Mouse (Mus musculus) spleen, adult 18-20 months (tissue): ENCODE measurements around the gene Mid1.
"Not testable (repeated sequence)": the region's sequence is repeated elsewhere in the genome, so short reads cannot be mapped to it uniquely, and the experiment has no call there.

ENCODE experiments used
- DNase-seq, 2 experiments: peaks; one replicate each; pipeline ENCODE4 v3.0.0; 2022; ENCODE audit warnings: mixed read lengths in 2 of 2

Mid1 gene

DNA sequence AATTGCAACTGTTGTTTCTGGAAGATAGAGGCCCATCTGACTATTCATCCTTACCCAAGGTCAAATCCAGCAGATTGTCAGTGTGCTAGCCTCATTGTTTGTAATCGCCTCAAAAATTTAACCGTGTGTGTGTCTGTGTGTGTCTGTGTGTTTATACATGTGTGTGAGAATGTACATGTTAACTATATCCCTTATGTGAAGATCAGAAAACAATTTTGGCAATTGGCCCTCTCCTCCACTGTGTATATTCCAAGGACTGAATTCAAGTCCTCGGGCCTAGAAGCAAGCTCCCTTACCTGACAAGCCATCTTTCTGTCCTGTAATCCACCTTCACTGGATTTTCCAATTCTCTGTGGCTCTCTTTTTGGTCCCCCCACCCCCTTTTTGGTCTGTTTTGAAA is 288.8 kb downstream of the Mid1 start:
- not testable (repeated sequence) for DNase-seq

DNA sequence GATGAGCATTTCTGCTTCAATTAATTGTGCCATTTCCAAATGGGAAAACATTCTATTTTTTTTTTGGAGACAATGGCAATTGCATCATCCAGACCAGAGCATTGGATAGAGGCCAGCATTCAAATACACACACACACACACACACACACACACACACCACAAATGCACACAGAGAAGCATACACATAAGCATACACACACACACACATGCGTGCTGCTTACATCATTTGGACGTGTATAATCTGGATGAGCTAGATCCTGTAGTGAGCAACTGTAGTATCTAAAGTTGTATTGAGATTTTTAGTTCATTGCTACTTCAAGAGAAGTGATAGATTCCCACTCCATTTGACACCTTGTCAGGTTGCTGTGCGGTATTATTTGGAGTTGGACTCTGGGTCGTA is 289.5 kb downstream of the Mid1 start:
- DNase-seq: not testable (repeated sequence)

DNA sequence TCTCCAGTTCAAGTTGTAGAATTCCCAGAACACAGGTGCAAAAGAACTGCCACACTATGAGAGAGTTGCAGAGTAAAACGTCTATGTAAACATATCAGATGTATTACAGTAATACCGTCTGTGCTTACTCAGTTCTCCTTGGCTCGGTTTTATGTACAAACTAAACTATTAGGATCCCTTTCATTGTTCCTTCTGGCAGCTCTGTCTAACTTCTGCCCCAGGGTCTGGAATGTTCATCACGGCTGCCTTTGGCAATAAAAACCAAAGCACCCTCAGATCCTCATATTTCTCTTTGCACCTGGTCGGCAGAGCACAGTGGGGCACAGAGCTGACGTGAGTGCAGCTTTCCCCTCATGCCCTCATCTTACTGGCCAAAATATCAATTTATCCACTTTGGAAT is 290.0 kb downstream of the Mid1 start:
- DNase-seq: peak in 1 of 2 experiments; percentile 22

DNA sequence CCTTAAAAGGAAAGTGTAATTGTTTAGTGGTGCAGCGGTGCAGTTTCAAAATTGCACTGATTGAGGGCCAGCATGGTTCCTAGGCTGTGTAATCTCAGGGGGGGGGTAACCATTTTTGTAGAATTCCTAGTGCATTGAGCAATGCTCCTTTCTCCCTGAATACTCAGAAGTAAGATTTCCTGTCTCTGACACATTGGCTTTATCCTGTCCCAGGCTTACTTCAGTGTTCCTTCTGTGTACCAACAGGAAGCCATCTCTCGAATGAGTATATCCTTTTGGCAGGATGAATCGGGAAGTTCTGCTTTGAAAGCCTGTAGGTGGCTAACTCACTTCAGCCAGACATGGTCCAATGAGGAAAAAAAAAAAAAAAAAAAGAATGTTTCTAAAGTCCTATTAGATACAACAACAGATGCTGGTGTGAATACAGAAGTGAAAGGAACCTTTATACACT is 290.7 kb downstream of the Mid1 start:
- not testable (repeated sequence) for DNase-seq

DNA sequence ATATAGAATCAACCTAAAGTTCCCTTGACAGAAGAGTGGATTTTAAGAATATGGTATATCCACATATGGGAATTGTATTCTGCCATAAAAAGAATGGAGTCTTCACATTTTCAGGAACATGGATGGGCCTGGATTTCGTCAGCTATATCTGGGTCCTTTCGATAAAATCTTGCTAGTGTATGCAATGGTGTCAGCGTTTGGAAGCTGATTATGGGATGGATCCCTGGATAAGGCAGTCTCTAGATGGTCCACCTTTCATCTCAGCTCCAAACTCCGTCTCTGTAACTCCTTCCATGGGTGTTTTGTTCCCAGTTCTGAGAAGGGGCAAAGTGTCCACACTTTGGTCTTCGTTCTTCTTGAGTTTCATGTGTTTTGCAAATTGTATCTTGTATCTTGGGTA is 291.3 kb downstream of the Mid1 start:
- not testable (repeated sequence) for DNase-seq

DNA sequence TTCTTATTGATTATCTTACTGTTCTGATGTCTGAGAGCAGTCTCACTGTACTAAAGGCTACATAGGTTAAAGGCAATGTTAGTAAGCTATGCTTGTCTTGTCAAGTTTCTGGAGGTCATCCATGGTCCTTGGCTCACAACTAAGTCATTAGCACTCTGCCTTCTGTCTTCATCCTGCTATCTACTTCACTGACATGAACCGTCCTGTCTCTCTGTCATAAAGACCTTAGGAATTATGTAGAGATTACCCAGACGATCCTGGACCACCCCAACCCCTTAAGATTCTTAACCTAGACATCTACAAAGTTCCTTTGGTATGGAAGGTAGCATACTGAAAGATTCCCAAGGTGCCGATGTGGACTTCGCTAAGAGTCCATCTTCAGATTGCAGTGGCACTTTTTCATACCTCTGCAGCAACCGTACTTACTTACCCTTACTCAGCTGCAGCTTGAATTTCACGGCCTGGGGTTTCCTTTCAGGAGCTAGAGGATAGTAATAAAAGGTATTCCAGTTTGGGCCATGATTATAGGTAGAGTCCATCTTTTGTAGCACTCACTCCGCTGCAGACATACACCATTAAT is 292.9 kb downstream of the Mid1 start:
- not testable (repeated sequence) for DNase-seq

DNA sequence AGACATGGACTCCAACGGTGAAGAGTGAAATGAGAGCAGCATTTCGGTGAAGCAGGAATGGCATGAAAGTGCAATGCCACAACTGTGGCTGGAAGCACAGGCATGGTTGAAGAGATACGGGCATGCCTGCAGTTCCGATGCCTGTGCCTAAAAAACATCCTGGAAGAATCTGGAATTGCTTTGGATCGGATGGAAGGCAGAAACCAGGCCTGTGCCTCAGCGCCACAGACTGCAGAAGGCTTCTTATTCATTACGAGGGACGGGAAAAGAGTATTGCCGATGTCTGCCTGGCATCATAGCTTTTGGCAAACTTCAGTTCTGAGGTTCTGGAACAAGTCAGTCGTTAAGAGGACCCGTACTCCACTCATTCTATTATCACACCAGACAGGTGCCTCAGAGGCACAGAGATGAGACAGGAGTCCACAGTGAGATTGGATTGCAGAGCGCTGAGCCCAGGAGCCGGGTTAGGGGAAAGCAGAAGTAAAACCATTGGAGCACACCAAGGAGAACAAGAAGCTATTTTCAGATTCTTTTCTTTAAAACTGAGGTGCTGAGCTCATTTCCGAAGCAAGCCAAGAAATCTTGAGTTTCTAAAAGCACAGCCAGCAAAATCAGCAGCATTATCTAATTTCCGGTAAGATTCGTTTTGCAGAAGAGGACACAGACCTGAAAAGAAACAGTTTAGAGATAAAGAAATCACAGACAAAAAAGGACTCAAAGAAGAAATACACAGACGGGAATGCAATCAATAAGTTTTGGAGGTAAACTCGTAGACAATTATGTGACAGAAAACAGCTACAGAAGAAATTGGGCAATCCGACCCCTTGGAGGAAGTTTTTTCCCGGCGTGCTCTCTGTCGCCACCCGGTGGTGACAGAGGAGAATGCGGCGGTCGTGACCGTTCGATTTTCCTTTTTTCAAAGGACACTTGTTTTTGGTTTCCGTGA is 293.7 kb downstream of the Mid1 start:
- DNase-seq: peak; percentile 64 to 68

DNA sequence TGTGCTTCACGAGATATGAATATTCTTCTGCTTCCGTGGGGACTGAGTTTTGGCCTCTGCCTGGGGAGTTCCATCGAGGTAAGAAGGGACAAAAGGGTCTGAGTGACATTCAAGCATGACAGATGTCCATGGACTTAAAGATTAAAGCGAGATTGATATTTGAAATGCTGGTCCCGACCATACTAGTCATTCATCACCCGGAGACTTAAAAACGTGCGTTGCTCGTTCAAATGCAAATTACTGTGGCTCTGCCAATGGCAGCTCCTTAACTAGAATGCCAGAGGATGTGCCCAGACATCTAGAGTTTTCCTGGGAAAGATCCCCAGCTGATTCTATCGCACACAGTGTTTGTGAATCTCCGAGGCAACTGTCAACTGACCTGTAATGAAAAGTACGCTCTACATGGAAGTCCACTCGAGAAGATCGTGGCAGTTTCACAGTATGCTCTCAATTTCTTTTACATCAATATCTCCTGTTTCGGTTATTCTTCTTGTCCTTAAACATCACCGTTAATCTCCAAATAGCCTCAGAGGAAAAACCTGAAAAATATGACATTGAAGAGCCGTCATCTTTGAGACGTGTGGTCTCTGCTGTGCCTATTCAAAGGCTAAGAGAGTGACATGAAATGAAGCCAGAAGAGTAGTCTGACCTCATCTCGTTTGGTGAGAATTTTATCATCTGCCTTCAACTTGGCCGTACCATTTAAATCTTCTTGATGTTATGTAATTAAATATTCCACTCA is 294.6 kb downstream of the Mid1 start:
- DNase-seq: peak in 1 of 2 experiments; percentile 30

DNA sequence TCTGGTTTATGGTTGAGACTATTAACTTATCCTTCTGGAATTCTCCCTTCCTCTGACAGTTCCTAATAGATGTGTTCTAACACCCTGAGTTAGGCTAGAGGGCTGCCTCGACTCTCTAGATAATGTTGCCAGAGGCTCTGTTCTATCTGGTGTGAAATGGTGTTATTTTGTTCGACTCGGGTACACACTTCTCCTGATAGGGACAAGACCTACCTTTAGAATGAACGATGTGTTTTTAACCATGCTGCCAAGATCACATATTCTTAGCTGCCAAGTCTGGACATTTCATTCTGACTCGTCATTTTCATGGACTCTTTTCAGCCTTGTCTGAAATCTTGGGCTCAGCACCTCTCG is 295.2 kb downstream of the Mid1 start:
- DNase-seq: not testable (repeated sequence)

DNA sequence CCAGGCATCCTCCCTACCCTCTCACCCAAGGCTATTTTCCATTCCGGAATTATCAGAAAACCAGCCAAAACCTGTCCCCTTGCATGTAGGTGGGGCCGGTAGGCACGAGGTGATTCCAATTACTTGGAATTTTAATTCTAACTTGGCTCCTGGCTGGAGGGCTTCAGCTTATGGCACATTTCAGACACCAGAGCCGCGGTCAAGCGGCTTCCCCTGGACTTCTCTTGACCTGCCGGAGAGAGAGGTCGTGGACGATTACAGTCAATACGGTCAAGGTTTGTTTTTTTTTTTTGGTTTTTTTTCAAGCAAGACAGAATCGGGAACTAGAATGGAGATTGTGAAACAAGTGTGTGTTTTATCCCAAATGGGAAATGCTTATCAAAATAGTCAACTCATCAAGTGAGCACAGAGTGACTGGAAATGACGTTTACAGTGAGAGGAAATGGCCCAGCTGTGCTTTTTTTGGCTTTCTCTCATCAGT is 295.9 kb downstream of the Mid1 start:
- peak in 1 of 2 experiments; percentile 40 for DNase-seq

DNA sequence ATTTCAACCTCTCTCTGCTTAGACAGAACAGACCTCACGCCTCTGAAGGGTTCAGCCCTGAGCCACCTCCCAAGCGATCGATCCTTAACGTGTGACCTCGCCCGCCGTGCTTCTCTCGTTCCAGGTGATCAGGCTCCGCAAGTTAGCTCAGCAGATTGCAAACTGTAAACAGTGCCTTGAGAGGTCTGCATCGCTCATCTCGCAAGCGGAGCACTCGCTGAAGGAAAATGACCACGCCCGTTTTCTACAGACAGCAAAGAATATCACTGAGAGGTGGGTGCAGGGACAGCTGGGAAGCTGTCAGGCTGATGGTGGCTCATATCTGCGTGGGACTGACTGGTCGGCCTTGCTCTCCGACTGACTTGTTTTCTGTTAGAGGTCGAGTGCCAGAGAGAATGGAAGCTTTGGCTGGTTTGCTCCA is 296.8 kb downstream of the Mid1 start:
- DNase-seq: peak in 1 of 2 experiments; percentile 61

DNA sequence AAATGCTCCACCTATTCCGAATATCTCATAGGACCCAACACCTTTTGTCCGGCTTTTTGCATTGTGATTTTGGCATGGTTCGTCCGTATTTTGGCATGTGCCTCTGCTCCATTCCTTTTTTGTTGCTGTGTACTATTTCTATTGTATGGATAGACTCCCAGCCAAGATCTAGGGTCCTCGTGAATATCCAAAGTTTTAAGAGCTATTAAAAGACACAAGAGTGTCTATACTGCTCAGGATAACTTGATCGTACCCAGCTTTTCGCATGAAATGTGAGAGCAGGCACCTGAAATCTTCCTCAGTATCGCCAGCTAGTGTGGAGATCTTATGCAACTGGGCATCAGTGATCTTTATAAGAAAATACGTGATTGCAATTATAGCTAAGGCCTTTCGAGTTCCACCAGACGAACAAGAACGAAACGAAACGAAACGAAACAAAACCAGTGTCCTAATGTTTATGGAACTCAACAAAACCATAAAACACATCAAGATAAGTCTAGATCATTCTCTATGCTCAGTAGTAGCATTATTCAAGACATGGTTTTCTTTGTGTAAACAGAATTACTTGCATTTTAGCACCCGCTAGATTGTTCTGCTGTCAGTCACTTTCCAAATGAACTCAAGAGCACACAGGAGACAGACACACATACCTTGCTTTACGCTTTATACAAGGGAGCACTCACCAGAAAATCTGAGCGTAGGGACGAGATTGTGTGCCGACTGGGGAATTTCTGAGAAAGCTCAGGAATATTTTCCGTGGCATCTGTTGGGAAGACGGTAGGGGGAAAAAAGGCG is 297.8 kb downstream of the Mid1 start:
- peak in 1 of 2 experiments; percentile 25 for DNase-seq

DNA sequence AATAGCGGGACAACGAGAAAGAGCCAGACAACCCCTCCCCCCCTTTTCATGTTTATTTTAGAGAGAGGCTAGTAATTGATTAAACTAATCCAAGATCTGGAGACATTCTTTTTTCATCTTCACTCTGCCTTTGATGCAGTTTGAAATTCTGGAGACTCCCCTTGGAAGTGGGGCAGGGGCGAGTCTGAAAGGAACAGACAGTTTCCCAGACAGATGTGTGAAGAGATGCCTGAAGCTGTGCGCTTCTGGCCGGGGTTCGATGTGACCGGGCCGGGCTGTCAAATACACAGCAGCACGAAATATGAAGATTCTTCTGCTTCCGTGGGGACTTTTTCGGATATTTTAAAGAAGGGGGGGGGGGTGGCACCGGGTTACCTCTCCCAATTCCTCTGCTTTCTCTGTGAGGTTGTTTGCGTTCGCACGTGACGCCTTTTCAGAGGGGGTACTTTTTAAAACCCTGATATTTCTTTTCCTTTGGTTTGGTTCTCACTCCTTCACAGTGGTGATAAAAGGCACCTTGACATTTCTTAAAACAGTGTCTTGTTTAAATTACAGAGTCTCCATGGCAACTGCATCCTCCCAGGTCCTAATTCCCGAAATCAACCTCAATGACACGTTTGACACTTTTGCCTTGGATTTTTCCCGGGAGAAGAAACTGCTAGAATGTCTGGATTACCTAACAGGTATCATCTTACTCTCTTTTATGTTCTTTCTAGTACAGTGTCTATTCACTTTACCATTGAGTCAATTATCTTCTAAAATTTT is 298.6 kb downstream of the Mid1 start:
- peak in 1 of 2 experiments; percentile 29 for DNase-seq

DNA sequence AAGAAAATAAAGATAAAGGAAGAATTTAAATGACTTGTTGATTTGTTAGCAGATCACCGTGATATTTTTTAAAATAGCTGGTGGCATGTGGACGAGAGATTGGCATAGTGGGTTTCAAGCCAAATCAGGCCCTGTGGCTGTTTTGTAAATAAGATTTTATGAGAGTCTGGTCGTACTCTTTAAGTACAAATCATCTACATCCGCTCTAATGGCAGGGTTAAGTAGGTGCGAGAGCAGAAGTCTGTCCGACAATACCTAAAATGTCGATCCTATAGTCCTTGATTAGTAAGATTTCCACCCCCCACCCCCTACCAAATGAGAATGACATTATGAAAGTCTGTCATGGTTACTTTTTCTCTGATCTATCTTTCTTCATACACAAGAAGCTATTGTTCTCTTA is 299.3 kb downstream of the Mid1 start:
- not testable (repeated sequence) for DNase-seq

DNA sequence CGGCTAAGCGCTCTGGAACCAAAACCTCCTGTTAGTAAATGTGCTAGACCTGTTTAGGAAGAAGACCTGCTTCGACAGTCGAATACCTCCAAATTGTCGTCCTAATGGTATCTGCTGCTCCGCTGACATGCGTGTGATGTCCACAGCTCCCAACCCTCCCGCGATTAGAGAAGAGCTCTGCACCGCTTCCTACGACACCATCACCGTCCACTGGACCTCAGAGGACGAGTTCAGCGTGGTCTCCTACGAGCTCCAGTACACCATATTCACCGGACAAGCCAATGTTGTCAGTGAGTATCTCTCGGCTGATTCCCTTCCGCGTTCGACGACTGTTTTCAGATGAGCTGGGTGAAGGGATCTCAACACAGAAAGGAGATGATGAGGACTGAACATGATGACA is 299.9 kb downstream of the Mid1 start:
- peak in 1 of 2 experiments; percentile 48 for DNase-seq

DNA sequence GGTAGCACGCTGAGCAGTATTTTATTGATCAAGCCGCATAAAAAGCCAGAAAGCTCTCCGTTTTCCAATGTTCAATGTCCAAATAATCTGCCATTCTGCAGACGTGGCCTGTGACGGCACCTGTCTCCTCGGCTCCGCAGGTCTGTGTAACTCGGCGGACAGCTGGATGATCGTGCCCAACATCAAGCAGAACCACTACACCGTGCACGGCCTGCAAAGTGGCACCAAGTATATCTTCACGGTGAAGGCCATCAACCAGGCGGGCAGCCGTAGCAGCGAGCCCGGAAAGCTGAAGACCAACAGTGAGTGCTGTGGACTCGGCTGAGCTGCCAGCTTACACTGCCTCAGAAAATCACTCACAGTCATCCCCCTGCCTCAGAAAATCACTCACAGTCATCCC is 300.8 kb downstream of the Mid1 start:
- peak in 1 of 2 experiments; percentile 67 for DNase-seq

DNA sequence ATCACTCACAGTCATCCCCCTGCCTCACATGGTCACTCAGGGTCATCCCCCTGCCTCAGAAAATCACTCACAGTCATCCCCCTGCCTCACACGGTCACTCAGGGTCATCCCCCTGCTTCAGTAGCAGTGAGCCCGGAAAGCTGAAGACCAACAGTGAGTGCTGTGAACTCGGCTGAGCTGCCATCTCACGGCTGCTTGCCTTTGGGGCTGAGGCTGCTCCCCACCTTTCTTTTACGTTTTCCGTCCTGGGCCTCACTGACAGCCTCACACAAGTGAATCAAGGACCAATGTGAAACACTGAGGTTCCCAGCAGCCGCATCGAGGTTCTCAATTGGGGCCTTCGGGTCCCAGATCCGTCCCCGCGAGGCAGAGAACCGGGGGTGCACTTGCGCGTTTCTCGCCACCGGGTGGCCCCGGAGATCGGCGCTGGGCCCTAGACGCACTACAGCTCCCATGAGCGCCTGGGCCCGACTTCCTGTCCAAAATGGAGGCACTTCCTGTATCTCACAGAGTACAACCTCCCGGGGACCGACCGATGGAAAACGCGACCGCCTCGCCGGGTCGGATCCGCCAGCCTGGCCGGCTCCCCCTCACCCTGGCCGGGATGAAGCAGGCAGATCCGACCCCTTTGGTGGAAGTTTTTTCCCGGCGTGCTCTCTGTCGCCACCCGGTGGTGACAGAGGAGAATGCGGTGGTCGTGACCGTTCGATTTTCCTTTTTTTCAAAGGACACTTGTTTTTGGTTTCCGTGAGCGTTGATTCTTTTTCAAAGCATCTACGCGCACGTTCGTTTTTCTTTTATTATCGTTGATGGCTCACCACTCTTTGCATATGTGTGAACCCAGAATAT is 301.7 kb downstream of the Mid1 start:
- DNase-seq: peak; percentile 75 to 85

DNA sequence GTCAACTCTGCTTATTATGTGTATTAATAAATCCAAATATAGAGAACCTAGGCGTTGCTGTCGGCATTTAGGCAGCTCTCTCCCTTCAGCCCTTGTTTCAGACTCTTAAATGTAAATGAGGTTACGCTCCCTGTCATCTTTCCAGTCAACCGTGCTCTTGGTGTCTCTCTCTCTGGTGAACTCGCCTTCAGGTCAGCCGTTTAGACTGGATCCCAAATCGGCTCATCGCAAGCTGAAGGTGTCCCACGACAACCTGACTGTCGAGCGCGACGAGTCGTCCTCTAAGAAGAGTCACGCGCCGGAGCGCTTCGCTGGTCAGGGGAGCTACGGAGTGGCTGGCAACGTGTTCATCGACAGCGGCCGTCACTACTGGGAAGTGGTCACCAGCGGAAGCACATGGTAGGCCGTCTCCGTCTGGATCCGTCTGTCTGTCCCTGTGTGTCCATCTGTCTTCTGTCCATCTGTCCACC is 302.4 kb downstream of the Mid1 start:
- peak in 1 of 2 experiments; percentile 78 for DNase-seq

DNA sequence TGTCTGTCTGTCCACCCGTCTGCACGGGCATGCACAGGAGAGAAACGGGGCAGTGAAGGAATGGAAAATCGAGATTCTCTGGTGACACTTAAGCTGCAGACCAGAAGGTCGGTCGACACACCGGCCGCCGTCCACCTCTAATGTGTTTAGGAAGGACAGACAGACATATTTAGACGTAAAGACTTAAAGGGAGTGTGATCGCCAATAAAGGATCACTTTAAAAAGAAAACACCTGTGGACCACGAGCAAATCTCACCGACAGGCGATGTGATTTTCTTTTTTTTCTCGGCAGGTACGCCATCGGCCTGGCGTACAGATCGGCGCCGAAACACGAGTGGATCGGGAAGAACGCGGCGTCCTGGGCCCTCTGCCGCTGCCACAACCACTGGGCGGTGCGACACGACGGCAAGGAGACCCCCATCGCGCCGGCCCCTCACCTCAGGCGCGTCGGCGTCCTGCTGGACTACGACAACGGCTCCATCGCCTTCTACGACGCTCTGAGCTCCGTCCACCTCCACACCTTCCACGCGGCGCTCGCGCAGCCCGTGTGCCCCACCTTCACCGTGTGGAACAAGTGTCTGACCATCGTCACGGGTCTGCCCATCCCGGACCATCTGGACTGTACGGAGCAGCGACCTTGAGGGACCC is 303.7 kb downstream of the Mid1 start:
- DNase-seq: peak in 1 of 2 experiments; percentile 73

DNA sequence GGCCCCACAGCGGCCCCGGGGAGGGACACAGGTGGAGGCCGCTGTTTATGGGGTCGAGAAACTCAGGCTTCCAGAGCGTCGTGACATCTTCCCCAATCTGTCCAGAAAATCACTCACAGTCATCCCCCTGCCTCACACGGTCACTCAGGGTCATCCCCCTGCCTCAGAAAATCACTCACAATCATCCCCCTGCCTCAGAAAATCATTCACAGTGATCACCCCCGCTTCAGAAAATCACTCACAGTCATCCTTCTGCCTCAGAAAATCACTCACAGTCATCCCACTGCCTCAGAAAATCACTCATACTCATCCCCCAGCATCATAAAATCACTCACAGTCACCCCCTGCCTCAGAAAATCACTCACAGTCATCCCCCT is 304.2 kb downstream of the Mid1 start:
- DNase-seq: not testable (repeated sequence)
